Mouse (Mus musculus): ENCODE results near the gene Dnmt3l.

GRCm38 (mm10) chr10:78048061-78048730, 6.4 kb downstream of the Dnmt3l start:
- TF ChIP-seq CTCF (IDR thresholded peaks at IDR 0.05; ENCODE audit: extremely low read depth, insufficient read length, insufficient replicate concordance, low read depth, low read length), result no peak
- no peak for TF ChIP-seq POLR2A (IDR thresholded peaks at IDR 0.05; ENCODE audit: low read depth, low read length)

Data from small intestine, adult 2 months (tissue).